Mouse (Mus musculus): ENCODE data around the gene Gm10134. TPM values are rescaled to one million over a fixed set of nuclear protein-coding genes. Genes with fewer than 3 reads are reported as not detected.

The Gm10134 gene
- polyA plus RNA-seq, 1 experiment from 2014 or later = 6.0 TPM

DNA sequence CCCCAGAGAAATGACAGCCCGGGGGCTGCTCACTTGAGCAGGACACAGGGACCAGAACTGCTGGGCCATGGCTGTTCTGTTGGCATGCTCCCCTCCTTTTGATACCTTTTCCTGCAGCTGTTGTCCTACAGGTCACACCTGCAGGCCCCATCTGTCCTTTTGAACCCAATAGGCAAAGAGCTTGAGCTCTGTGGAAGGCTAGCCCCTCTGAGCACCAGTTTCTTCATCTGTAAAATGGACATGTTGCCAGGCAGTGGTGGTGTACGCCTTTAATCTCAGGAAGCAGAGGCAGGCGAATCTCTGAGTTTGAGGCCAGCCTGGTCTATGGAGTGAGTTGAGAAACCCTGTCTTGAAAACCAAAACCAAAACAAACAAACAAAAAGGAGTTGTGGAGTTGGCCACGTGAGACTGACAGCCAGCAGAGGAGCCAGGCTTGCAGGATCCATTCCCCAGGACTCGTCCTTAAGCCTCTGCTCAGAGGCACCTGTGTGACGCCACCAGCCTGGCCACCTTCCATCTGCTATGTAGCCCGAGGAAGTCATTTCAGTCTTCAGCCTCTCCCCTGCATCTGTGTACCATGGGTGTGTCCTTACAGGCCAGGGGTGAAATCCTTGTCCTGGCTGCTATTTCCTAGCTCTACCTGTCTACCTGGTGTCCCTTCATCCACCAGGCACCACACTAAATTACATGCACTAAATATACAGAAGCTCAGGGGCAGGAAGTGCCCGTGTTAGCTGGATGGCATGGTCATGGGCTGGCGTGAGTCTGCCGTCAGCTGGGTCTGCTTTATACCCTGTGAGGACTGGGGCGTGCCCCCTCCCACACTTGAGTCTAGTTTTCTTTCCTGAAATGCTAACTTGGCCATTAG lies 31.1 kb downstream of the Gm10134 start:
- no peak for TF ChIP-seq CTCF (IDR thresholded peaks at IDR 0.05; ENCODE audit: low read depth)
- Histone ChIP-seq H3K27me3 (replicated peaks; ENCODE audit: control insufficient read depth, insufficient read depth, low read length) (no peaks in the 10 kb centered on the region), H3K9ac (ENCODE audit: low read depth, low read length) (no peak overlapping the region), H3K4me3 (ENCODE audit: low read depth, low read length) (no peak overlapping the region), H3K4me1 (replicated peaks; ENCODE audit: control insufficient read depth, insufficient read depth, low read length) (peaks cover 29% of the 10 kb centered on the region; the same call in 1 of the 2 replicates), H3K4me2 (replicated peaks; ENCODE audit: low read depth) (no peak overlapping the region), H3K27ac (ENCODE audit: low read depth, low read length) (no peak overlapping the region; the same call in 1 of the 2 replicates), H3K9me3 (ENCODE audit: control insufficient read depth) (no peaks in the 10 kb centered on the region), H3K36me3 (ENCODE audit: control insufficient read depth, insufficient read depth) (peaks cover 12% of the 10 kb centered on the region; the same call in 1 of the 2 replicates)
- ATAC-seq = peak; percentile 34
- WGBS = 60% methylated on average over 11 of the region's 11 CpGs

DNA sequence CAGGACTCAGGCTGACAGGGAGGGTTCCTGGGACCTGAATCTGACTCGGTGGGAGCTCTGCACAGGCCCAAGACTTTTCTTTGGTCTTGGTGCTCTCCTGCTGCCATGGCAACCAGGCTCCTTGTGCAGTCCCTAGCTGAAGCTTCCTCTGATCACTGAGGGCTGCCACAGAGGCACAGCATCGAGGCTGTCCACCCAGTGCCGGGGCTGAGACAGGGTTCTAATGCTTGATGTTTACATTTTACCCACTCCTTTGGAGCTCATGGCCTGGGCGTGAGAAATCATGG lies 31.7 kb downstream of the Gm10134 start:
- Histone ChIP-seq H3K27ac (ENCODE audit: low read depth, low read length) (peak overlapping the region; percentile 50; the same call in 1 of the 2 replicates), H3K36me3 (ENCODE audit: control insufficient read depth, insufficient read depth) (peaks cover 17% of the 10 kb centered on the region), H3K4me2 (replicated peaks; ENCODE audit: low read depth) (no peak overlapping the region), H3K27me3 (replicated peaks; ENCODE audit: control insufficient read depth, insufficient read depth, low read length) (no peaks in the 10 kb centered on the region), H3K9me3 (ENCODE audit: control insufficient read depth) (no peaks in the 10 kb centered on the region), H3K9ac (ENCODE audit: low read depth, low read length) (no peak overlapping the region), H3K4me3 (ENCODE audit: low read depth, low read length) (no peak overlapping the region), H3K4me1 (replicated peaks; ENCODE audit: control insufficient read depth, insufficient read depth, low read length) (peaks cover 28% of the 10 kb centered on the region; the same call in 1 of the 2 replicates)
- 39% methylated on average over 4 of the region's 4 CpGs for WGBS
- no peak for TF ChIP-seq CTCF (IDR thresholded peaks at IDR 0.05; ENCODE audit: low read depth)
- no peak for ATAC-seq

- H3K36me3 ChIP-seq (ENCODE audit: control insufficient read depth, insufficient read depth) = peaks cover 21% of the 10 kb centered on the region
- H3K9me3 ChIP-seq (ENCODE audit: control insufficient read depth) = no peaks in the 10 kb centered on the region
- H3K4me1 ChIP-seq (replicated peaks; ENCODE audit: control insufficient read depth, insufficient read depth, low read length) = peaks cover 26% of the 10 kb centered on the region; the same call in 1 of the 2 replicates
- peak overlapping the region; percentile 50 for H3K27ac ChIP-seq (ENCODE audit: low read depth, low read length)
- no peak overlapping the region for H3K9ac ChIP-seq (ENCODE audit: low read depth, low read length)
- H3K27me3 ChIP-seq (replicated peaks; ENCODE audit: control insufficient read depth, insufficient read depth, low read length) = no peaks in the 10 kb centered on the region
- H3K4me2 ChIP-seq (replicated peaks; ENCODE audit: low read depth) = no peak overlapping the region
- no peak for TF ChIP-seq CTCF (IDR thresholded peaks at IDR 0.05; ENCODE audit: low read depth)
- no peak overlapping the region for H3K4me3 ChIP-seq (ENCODE audit: low read depth, low read length)
- ATAC-seq = peak; percentile 37; the same call in 1 of the 2 replicates
- WGBS = 52% methylated on average over 8 of the region's 8 CpGs
These were observed 32.3 kb downstream of the Gm10134 start for GRCm38 (mm10) chr2:28537995-28538816.

DNA sequence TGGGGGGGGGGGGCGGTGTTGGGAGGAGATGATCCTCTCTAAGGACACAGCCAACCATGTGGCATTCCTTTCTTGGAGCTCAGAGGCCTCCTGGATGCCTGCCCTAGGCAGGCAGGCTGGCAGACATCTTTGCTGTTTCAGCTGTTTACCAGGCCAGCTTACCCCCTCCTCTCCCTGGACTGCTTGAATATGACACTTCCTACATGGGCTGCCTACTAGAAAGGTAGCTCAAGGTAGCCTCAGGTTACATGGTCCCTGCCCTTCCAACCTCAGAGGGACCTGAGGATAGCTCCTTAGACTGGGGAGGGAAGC lies 32.9 kb downstream of the Gm10134 start:
- no peak overlapping the region for H3K9ac ChIP-seq (ENCODE audit: low read depth, low read length)
- H3K4me2 ChIP-seq (replicated peaks; ENCODE audit: low read depth) = 0 out of 2 replicates have a peak overlapping the region, but pooled peaks have one; percentile 9
- peak overlapping the region; percentile 54; the same call in 1 of the 2 replicates for H3K27ac ChIP-seq (ENCODE audit: low read depth, low read length)
- 0 out of 2 replicates have a peak, but pooled peaks have one; percentile 2 for ATAC-seq
- no peak overlapping the region for H3K4me3 ChIP-seq (ENCODE audit: low read depth, low read length)
- H3K27me3 ChIP-seq (replicated peaks; ENCODE audit: control insufficient read depth, insufficient read depth, low read length) = no peaks in the 10 kb centered on the region
- 100% methylated on average over 1 of the region's 1 CpGs for WGBS
- peaks cover 23% of the 10 kb centered on the region; the same call in 1 of the 2 replicates for H3K4me1 ChIP-seq (replicated peaks; ENCODE audit: control insufficient read depth, insufficient read depth, low read length)
- H3K36me3 ChIP-seq (ENCODE audit: control insufficient read depth, insufficient read depth) = peaks cover 27% of the 10 kb centered on the region
- no peak for TF ChIP-seq CTCF (IDR thresholded peaks at IDR 0.05; ENCODE audit: low read depth)
- H3K9me3 ChIP-seq (ENCODE audit: control insufficient read depth) = no peaks in the 10 kb centered on the region

GRCm38 (mm10) chr2:28539206-28539605 lies 33.3 kb downstream of the Gm10134 start:
- Histone ChIP-seq H3K4me3 (ENCODE audit: low read depth, low read length) (no peak overlapping the region), H3K4me1 (replicated peaks; ENCODE audit: control insufficient read depth, insufficient read depth, low read length) (peaks cover 23% of the 10 kb centered on the region; the same call in 1 of the 2 replicates), H3K9me3 (ENCODE audit: control insufficient read depth) (no peaks in the 10 kb centered on the region), H3K4me2 (replicated peaks; ENCODE audit: low read depth) (0 out of 2 replicates have a peak overlapping the region, but pooled peaks have one; percentile 9), H3K27me3 (replicated peaks; ENCODE audit: control insufficient read depth, insufficient read depth, low read length) (no peaks in the 10 kb centered on the region), H3K27ac (ENCODE audit: low read depth, low read length) (peak overlapping the region; percentile 54; the same call in 1 of the 2 replicates), H3K36me3 (ENCODE audit: control insufficient read depth, insufficient read depth) (peaks cover 31% of the 10 kb centered on the region), H3K9ac (ENCODE audit: low read depth, low read length) (no peak overlapping the region)
- ATAC-seq = peak; percentile 29; the same call in 1 of the 2 replicates
- WGBS = 57% methylated on average over 7 of the region's 7 CpGs
- no peak for TF ChIP-seq CTCF (IDR thresholded peaks at IDR 0.05; ENCODE audit: low read depth)

DNA sequence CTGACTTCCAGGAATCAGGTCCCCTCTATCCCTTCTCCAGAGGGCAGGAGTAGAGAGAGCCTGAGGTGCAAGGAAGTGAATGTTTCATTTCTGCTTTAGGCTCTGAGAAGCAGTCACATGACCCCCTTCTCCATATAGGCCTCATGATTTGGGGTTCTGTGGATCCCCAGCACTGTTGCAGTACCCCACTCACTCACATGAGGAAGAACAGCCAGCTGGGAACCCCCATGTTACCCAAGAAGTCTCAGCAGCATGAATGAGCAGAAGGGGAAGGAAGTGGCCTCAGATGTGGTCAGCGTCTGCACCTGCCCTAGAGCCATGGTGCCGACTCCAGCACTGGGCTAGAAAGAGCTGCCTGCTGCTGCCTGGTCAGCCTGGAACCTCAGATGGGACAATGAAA lies 34.1 kb downstream of the Gm10134 start:
- Histone ChIP-seq H3K4me2 (replicated peaks; ENCODE audit: low read depth) (no peak overlapping the region), H3K36me3 (ENCODE audit: control insufficient read depth, insufficient read depth) (peaks cover 38% of the 10 kb centered on the region), H3K4me1 (replicated peaks; ENCODE audit: control insufficient read depth, insufficient read depth, low read length) (0 out of 2 replicates have a peak, but pooled peaks cover 23% of the 10 kb centered on the region), H3K27ac (ENCODE audit: low read depth, low read length) (peak overlapping the region; percentile 21; the same call in 1 of the 2 replicates), H3K9me3 (ENCODE audit: control insufficient read depth) (no peaks in the 10 kb centered on the region), H3K4me3 (ENCODE audit: low read depth, low read length) (no peak overlapping the region), H3K9ac (ENCODE audit: low read depth, low read length) (no peak overlapping the region), H3K27me3 (replicated peaks; ENCODE audit: control insufficient read depth, insufficient read depth, low read length) (no peaks in the 10 kb centered on the region)
- no peak for ATAC-seq
- no peak for TF ChIP-seq CTCF (IDR thresholded peaks at IDR 0.05; ENCODE audit: low read depth)
- 77% methylated on average over 2 of the region's 2 CpGs for WGBS

Data from intestine, postnatal 0 days (tissue).